Mouse (Mus musculus) ES-E14 (cell line): ENCODE data around the gene Nek6. TPM values are rescaled to one million over a fixed set of nuclear protein-coding genes. Genes with fewer than 3 reads are reported as not detected.

Source experiments
- DNase-seq: peaks from one replicate; pipeline ENCODE4 v3.0.0-alpha.2; 2013; ENCODE audit warnings: low read depth, low spot score
- H3K27ac ChIP-seq: 2 replicates; pipeline ENCODE4 v1.5.1; 2012; ENCODE audit warnings: low read depth, mild to moderate bottlenecking, low read length, moderate library complexity, mixed read lengths; ENCODE audit not compliant: poor library complexity, insufficient read depth, severe bottlenecking
- H3K36me3 ChIP-seq: 2 replicates; pipeline ENCODE4 v1.6.1; 2012; ENCODE audit warnings: mild to moderate bottlenecking, low read length, moderate library complexity, mixed read lengths; ENCODE audit not compliant: control insufficient read depth, poor library complexity, insufficient read depth, severe bottlenecking
- H3K4me1 ChIP-seq, 2 experiments: fragments of 150-350 bp in 1 of 2; sonication (generic) in 1 of 2; 2 replicates each; pipeline ENCODE4 v1.6.1; 2012; ENCODE audit warnings: low read length in 2 of 2, mild to moderate bottlenecking in 1 of 2, mixed read lengths in 1 of 2; ENCODE audit not compliant: control insufficient read depth in 2 of 2, insufficient read depth in 2 of 2, poor library complexity in 1 of 2
- H3K4me3 ChIP-seq, 2 experiments: fragments of 150-350 bp in 1 of 2; sonication (generic) in 1 of 2; 2 replicates each; pipeline ENCODE4 v1.5.1; 2012; ENCODE audit warnings: low read length in 2 of 2, low read depth in 1 of 2, mild to moderate bottlenecking in 1 of 2, mixed read lengths in 1 of 2; ENCODE audit not compliant: insufficient read depth in 1 of 2, poor library complexity in 1 of 2, severe bottlenecking in 1 of 2
- H3K9ac ChIP-seq: 2 replicates; pipeline ENCODE4 v1.6.1; 2012; ENCODE audit warnings: low read depth, mild to moderate bottlenecking, low read length, mixed read lengths; ENCODE audit not compliant: poor library complexity, insufficient read depth, severe bottlenecking
- H3K9me3 ChIP-seq: fragments of 150-350 bp; sonication (generic); 2 replicates; pipeline ENCODE4 v1.6.1; 2012; ENCODE audit warnings: low read depth, mild to moderate bottlenecking, low read length; ENCODE audit not compliant: control insufficient read depth, insufficient read depth
- CHD2 ChIP-seq: IDR thresholded peaks from 2 replicates; pipeline ENCODE4 v1.6.1; 2014; ENCODE audit warnings: mild to moderate bottlenecking, low read depth, low read length, inconsistent platforms
- HCFC1 ChIP-seq: IDR thresholded peaks from 2 replicates; pipeline ENCODE4 v1.6.1; 2012; ENCODE audit warnings: low read length, inconsistent platforms, borderline replicate concordance; ENCODE audit not compliant: insufficient read depth
- MAFK ChIP-seq: IDR thresholded peaks from 2 replicates; pipeline ENCODE4 v1.6.1; 2014; ENCODE audit warnings: mild to moderate bottlenecking, low read depth, low read length, inconsistent platforms; ENCODE audit not compliant: insufficient read depth
- ZC3H11A ChIP-seq: IDR thresholded peaks from 2 replicates; pipeline ENCODE4 v1.6.1; 2012; ENCODE audit warnings: low read depth, mild to moderate bottlenecking, inconsistent platforms, low read length, borderline replicate concordance
- ZNF384 ChIP-seq: IDR thresholded peaks from 2 replicates; pipeline ENCODE4 v1.6.1; 2012; ENCODE audit warnings: low read depth, low read length, inconsistent platforms
- in situ Hi-C, 2 experiments: fragments of 600-800 bp; cut with MboI; formaldehyde crosslinking; loops; one replicate each; pipeline ENCODE4 v1.15.1; 2025; ENCODE audit warnings: low sequenced_read_pairs in 2 of 2, inconsistent platforms in 1 of 2; ENCODE audit not compliant: unreplicated experiment in 2 of 2
- total RNA-seq: library from RNA; depleted of rRNA; stranded (reverse); fragments of 300-350 nt; gene quantifications from 2 replicates; pipeline ENCODE4 v1.2.3, GENCODE M21; 2012

Nek6 gene
- total RNA-seq, 1 experiment, result 16.9 TPM

DNA sequence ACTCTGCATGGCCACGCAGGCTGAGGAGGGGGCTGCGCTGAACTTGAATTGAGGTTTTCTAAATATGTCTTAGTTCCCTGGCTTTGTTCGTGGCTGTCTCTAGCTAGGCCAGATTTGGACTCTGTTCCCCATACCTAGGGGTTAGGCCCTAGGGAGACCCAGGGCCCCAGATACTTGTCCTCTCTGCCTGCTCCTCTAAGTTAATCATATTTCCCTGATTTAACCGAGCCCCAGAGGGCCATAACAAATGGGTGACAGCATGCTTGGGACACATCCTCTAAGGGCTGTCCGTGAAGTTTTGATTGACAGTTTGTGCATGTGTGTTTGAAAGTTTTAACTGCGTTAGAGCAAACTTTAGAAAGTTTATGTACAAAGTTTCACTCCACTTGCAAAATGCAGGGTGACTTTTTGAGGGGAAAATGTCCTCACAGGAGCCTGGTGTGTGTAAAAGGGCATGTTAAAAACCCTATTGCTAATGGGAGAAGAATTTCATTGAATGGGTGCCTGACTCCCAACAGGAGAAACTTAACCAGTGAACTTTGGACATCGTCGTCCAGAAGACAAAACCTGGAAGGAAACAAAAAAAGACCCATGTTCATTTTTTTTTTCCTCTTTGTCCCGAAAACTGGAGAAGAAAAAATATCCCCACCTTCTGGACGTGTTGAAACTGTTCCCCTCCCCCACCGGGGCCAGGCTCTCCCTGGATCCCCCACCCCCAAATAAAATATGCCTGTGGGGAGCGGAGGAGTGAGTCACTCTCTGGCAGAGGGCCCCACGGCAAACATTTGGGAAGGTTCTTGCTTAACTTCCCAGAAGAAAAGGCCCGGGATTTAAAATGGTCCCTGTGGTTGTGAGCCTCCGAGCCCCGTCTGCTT lies 1.1 kb downstream of the Nek6 start:
- DNase-seq, result no peak
- peak overlapping the region; percentile 89 for H3K9ac ChIP-seq
- peak overlapping the region; percentile 92 to 95 for H3K4me3 ChIP-seq
- in situ Hi-C loops, result no loop called here
- H3K9me3 ChIP-seq, result no peaks in the 10 kb centered on the region
- no peak overlapping the region for H3K27ac ChIP-seq
- peaks cover 0 to 7% of the 10 kb centered on the region in 2 experiments; a peak in 2 of 4 replicates for H3K4me1 ChIP-seq
- TF ChIP-seq CHD2 (no peak), ZNF384 (no peak)
- no peaks in the 10 kb centered on the region for H3K36me3 ChIP-seq

DNA sequence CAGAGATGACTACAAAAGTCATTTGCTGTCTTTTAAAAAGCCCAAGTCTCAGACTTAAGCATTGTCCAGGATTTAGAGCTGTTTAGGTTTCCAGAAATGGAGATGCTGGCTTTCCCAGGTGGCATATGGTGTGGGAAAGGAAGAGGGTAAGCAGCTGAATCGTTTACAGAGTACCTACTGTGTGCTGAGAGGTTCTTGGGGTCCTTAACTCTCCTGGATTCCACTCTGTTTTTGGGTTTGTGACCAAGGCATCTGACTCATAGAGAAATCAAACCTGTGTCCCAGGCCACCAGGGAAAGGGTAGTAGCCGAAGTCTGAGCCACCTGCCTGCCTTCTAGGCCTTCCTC lies 1.7 kb downstream of the Nek6 start:
- no peak for DNase-seq
- no peaks in the 10 kb centered on the region for H3K36me3 ChIP-seq
- in situ Hi-C loops, result no loop called here
- H3K4me1 ChIP-seq, result peaks cover 0 to 7% of the 10 kb centered on the region in 2 experiments; a peak in 2 of 4 replicates
- H3K27ac ChIP-seq, result no peak overlapping the region
- no peak overlapping the region for H3K9ac ChIP-seq
- no peak overlapping the region for H3K4me3 ChIP-seq
- no peaks in the 10 kb centered on the region for H3K9me3 ChIP-seq
- no peak for TF ChIP-seq HCFC1
- TF ChIP-seq MAFK, result no peak
- TF ChIP-seq CHD2, result no peak

GRCm38 (mm10) chr2:38514411-38514810 lies 3.0 kb downstream of the Nek6 start:
- no peak for DNase-seq
- Histone ChIP-seq H3K36me3 (no peaks in the 10 kb centered on the region), H3K27ac (no peak overlapping the region), H3K9ac (no peak overlapping the region), H3K4me3 (no peak overlapping the region), H3K9me3 (no peaks in the 10 kb centered on the region), H3K4me1 (peaks cover 0 to 7% of the 10 kb centered on the region in 2 experiments; a peak in 2 of 4 replicates)
- in situ Hi-C loops, result no loop called here
- TF ChIP-seq HCFC1 (no peak), ZNF384 (no peak), ZC3H11A (no peak), MAFK (no peak), CHD2 (no peak)

DNA sequence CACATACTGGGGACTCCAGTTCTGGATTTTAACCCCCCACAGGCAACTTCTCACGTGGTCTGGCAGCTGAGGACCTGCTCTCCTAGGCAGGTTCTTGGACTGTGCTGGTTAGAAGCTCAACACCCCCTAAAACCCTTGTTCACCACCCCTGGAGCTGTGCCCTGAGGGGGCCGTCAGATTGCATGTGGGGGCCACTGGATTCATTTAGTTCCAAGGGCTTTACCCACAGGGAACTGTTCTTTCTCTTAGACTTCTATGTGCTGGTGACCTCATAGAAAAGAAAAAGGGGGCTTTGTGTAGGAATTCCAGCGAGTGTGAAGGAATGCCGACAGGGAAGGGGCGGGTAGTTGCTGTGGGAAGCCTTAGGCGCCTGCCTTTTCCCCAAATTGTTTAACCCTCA lies 4.0 kb downstream of the Nek6 start:
- H3K27ac ChIP-seq, result no peak overlapping the region
- H3K4me3 ChIP-seq, result no peak overlapping the region
- TF ChIP-seq ZNF384 (no peak), CHD2 (no peak), ZC3H11A (no peak), HCFC1 (no peak), MAFK (no peak)
- H3K9me3 ChIP-seq, result no peaks in the 10 kb centered on the region
- peaks cover 0 to 11% of the 10 kb centered on the region in 2 experiments; a peak in 3 of 4 replicates for H3K4me1 ChIP-seq
- no peak overlapping the region for H3K9ac ChIP-seq
- DNase-seq, result no peak
- in situ Hi-C loops, result no loop called here
- H3K36me3 ChIP-seq, result no peaks in the 10 kb centered on the region
